Mouse (Mus musculus) cerebellum, postnatal 36 days (tissue): ENCODE measurements around the gene Mgat4e.

Experiments
- DNase-seq, 2 experiments: peaks; one replicate each; pipeline ENCODE4 v3.0.0; 2021 to 2022; ENCODE audit warnings: mixed read lengths in 2 of 2

Mgat4e gene

GRCm38 (mm10) chr1:134549632-134550132 lies at the start of gene Mgat4e:
Gene Mgat4e (minus strand): TSS chr1:134549682.
- no peak for DNase-seq

- DNase-seq, result no peak
These were observed 48.0 kb upstream of the Mgat4e start for GRCm38 (mm10) chr1:134597339-134598054.

GRCm38 (mm10) chr1:134591773-134592172 lies 42.3 kb upstream of the Mgat4e start:
- no peak for DNase-seq

GRCm38 (mm10) chr1:134589676-134590075 lies 40.2 kb upstream of the Mgat4e start:
- DNase-seq, result no peak

- no peak for DNase-seq
These were observed 34.1 kb upstream of the Mgat4e start for GRCm38 (mm10) chr1:134583560-134583959.

- DNase-seq, result no peak
These were observed 31.3 kb upstream of the Mgat4e start for GRCm38 (mm10) chr1:134580796-134581195.

GRCm38 (mm10) chr1:134577384-134578120 lies 28.1 kb upstream of the Mgat4e start:
- DNase-seq, result peak; percentile 15 to 42

GRCm38 (mm10) chr1:134573932-134574315 lies 24.4 kb upstream of the Mgat4e start:
- no peak for DNase-seq

GRCm38 (mm10) chr1:134573300-134573931 lies 23.9 kb upstream of the Mgat4e start:
- no peak for DNase-seq

- no peak for DNase-seq
These were observed 21.1 kb upstream of the Mgat4e start for GRCm38 (mm10) chr1:134570631-134571030.

- DNase-seq, result no peak
These were observed 20.7 kb upstream of the Mgat4e start for GRCm38 (mm10) chr1:134570171-134570570.

GRCm38 (mm10) chr1:134567511-134567910 lies 18.0 kb upstream of the Mgat4e start:
- DNase-seq, result no peak

GRCm38 (mm10) chr1:134563726-134564125 lies 14.2 kb upstream of the Mgat4e start:
- no peak for DNase-seq

GRCm38 (mm10) chr1:134562457-134562856 lies 13.0 kb upstream of the Mgat4e start:
- no peak for DNase-seq

GRCm38 (mm10) chr1:134561770-134562143 lies 12.3 kb upstream of the Mgat4e start:
- DNase-seq, result no peak

GRCm38 (mm10) chr1:134560801-134561769 lies 11.6 kb upstream of the Mgat4e start:
- peak; percentile 25 to 40 for DNase-seq

- DNase-seq, result peak in 1 of 2 experiments; percentile 41
These were observed 10.9 kb upstream of the Mgat4e start for GRCm38 (mm10) chr1:134560396-134560795.

GRCm38 (mm10) chr1:134559976-134560375 lies 10.5 kb upstream of the Mgat4e start, which contains the start of gene Kdm5b:
Gene Kdm5b (plus strand): TSS chr1:134560171.
- DNase-seq, result peak; percentile 92 to 93

- no peak for DNase-seq
These were observed 9.7 kb upstream of the Mgat4e start for GRCm38 (mm10) chr1:134559226-134559625.

GRCm38 (mm10) chr1:134558511-134558910 lies 9.0 kb upstream of the Mgat4e start:
- no peak for DNase-seq

GRCm38 (mm10) chr1:134556671-134557218 lies 7.3 kb upstream of the Mgat4e start:
- peak; percentile 95 to 97 for DNase-seq
